Mouse (Mus musculus): ENCODE data around the gene Zfp13.

DNA sequence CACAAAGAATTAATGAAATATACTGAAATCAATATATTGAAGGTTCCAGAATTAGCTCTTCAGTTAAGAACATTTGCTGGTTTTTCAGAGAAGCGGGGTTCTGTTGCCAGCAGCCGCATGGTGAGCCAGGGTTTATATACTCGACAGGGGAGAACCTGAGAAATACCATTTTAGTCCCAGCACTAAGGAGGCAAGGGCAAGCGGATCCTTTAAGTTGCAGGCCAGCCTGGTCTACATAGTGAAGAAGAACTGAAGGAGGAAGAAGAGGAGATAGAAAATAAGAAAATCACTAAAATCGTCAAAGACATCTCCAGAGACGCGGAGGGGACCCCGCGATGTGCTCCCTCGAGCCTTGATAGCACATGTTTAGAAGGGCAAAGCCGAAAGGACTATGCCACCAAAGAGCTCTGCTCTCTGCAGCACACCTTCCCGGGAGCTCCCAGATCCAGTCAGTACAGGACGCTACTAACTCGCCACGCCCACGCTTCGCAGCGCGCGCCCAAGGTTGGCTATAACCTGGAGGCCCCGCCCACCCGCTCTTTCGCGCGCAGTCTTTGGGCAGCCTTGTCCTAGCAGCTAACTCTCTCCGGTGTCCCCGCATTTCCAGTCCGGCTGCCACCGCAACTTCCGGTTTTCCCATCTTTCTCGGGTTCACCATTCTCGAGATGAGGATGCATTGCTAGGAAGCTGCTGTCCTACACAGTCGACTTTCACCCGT lies 6.9 kb downstream of the Zfp13 start:
- TF ChIP-seq CTCF (IDR thresholded peaks at IDR 0.05; ENCODE audit: low read depth) (no peak), EP300 (optimal IDR thresholded peaks at IDR 0.05) (no peak)

All from stomach, postnatal 0 days (tissue).